Mouse (Mus musculus): ENCODE data around the gene Tcf20. TPM values are rescaled to one million over a fixed set of nuclear protein-coding genes. Genes with fewer than 3 reads are reported as not detected.

The Tcf20 gene
- total RNA-seq (2023) = 100 to 1,000 TPM; 109 to 118 TPM

GRCm38 (mm10) chr15:82987732-82988112 is at the start of gene Tcf20:
Tcf20 (minus strand) TSS chr15:82987872.

GRCm38 (mm10) chr15:83032981-83033541 is 45.4 kb upstream of the Tcf20 start, which contains the start of gene Nfam1:
Nfam1 (minus strand) TSS chr15:83033306.

GRCm38 (mm10) chr15:82794277-82794676 is 193.4 kb downstream of the Tcf20 start, which contains the start of gene Cyp2d26:
Cyp2d26 (minus strand) TSS chr15:82794294.

GRCm38 (mm10) chr15:82763631-82764420 is 223.8 kb downstream of the Tcf20 start, which contains the start of gene Cyp2d40:
Cyp2d40 (minus strand) TSS chr15:82764183.

Other genes with a start within 250 kb of the Tcf20 start
- gene Cyp2d40, start 223.7 kb downstream of the Tcf20 start, total RNA-seq (2023) = not detected
- gene Cyp2d26, start 193.6 kb downstream of the Tcf20 start, total RNA-seq (2023) = not detected
- 100 to 1,000 TPM; 449 to 460 TPM for gene Nfam1, start 45.4 kb upstream of the Tcf20 start, total RNA-seq (2023)
- 10 to 100 TPM; 19.9 to 20.2 TPM for gene Serhl, start 101.6 kb upstream of the Tcf20 start, total RNA-seq (2023)
- gene Rrp7a, start 134.9 kb upstream of the Tcf20 start, total RNA-seq (2023) = 10 to 100 TPM; 78.0 to 88.9 TPM
- 100 to 1,000 TPM; 186 to 192 TPM for gene Poldip3, start 161.5 kb upstream of the Tcf20 start, total RNA-seq (2023)
- 100 to 1,000 TPM in 1 of 2 experiments, 10 to 100 TPM in 1; 90.6 to 102 TPM for gene Cyb5r3, start 184.7 kb upstream of the Tcf20 start, total RNA-seq (2023)